Mouse (Mus musculus): ENCODE data around the gene Ank3.

Ank3 gene

DNA sequence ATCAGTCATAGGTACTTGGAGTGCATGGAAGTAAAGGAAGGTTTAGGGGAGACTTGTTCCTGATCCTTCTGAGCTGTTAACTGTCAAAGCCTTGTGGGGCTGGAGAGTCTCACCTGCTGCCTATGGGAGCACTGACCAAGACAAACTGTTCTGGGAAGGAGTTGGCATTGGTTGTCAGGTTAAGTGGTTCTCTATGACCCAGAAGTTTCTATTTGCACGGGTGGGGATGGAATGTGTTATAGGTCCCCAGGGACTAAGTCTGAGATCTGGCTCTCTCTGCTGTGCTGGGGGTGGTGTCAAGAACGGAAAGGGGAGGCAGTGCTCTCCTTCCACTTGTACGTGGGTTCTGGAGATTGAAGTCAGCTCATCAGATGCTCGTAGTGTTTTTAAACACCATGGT is 6.9 kb downstream of the Ank3 start:
- no peak for DNase-seq (ENCODE audit: low read depth, low spot score)

DNA sequence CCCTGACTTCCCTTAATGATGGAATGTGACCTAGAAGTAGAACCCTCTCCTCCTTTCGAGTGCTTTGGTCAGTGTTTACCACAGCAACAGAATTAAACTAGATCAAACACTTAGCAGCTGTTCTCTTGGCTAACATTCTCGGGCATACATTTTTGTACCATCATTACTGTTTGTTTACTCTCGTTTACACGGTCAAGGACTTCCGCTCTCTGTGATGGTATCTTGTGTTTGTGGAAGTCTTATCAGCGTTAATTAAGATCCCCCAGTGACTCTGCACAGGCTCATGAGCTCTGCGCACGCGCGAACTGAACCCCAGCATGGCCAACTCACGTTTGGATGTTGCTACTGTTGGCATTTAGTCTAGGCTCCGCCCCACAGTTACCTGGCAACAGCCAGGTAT is 16.3 kb downstream of the Ank3 start:
- no peak for DNase-seq (ENCODE audit: low read depth, low spot score)

DNA sequence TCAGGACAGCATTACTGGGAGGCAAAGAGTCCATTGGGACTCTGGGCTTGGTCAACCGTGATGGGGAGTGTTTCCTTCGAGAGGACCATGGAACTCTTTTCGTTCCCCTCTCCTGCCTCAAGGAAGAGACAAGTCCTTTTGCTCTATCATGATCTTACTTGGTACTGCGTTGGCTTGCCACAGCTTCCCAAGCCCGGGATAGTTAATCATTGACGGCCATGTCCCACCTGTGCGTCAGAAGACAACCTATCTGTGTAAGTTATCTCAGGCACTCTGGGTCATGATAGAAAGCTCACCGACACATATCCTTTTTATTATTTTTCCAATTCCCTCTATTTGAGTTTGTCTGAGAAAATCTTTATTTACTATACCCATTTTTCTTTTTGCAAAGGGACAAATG is 20.1 kb downstream of the Ank3 start:
- DNase-seq (ENCODE audit: low read depth, low spot score), result no peak

DNA sequence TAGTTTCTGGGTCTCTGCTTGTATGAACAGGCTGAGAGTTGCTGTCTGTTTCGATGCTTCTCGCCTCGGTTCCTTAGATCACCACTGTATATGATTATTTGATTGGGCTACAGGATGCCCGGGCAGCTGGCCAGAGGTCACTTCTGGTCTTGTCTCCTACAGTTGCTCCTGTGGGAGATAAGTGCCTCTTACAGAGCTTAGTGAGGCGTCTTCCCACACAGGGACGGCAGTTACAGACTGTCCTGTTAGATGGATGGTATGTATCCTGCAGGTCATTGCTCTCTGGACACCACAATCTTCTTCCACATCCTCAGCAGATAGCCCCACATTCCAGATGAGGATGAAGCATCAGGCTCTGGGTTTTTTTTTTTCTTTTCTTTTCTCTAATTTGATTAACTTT is 21.7 kb downstream of the Ank3 start:
- DNase-seq (ENCODE audit: low read depth, low spot score), result no peak

DNA sequence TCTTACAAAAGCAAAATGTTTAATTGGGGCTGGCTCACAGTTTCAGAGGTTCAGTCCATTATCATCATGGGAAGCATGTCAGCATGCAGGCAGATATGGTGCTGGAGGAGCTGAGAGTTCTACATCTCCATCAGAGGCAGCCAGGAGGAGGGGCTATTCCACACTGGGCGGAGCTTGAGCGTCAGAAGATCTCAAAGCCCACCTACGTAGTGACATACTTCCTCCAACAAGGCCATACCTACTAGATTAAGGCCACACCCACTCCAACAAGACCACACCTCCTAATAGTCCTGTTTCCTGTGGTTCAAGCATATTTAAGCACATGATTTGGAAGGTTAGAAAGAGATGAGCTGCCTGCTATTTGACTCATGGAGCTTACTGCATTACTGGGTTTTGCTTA is 25.5 kb downstream of the Ank3 start:
- no peak for DNase-seq (ENCODE audit: low read depth, low spot score)

DNA sequence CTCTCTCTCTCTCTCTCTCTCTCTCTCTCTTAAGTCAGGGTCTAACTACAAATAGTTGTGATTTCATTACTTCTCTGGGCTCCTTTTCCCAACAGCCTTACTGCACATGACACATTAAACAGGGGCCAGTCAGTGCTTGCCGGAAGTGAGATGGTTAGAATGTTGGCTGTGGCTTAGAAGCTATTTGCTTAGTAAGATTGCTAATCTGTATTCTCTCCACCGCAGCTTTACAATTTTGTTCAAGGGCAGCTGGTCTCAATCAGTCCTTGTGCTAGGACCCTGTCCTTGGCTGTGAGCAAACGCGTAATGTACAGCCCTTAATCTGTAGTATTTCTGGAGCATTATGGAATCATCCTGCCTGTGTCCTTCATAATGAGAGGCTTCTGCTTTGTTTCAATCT is 31.6 kb downstream of the Ank3 start:
- DNase-seq (ENCODE audit: low read depth, low spot score), result no peak

DNA sequence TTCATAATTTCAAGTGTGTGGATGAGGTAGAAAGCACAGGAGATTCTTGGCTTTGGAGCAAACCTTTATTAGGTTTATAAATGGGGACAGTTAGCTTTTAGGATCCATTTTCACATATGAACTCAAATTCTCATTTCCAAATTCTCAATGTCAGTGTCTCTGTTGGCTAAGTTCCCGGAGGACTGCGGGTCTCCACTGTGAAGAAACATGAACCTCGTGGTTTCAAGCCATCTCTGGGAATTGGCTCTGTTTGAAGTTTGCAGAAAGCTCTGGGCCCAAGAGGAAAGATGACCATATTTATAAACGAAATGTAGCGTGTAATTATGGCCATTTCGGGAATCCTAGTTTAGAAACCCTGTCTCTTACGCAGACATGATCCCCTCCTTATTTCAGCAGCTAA is 32.5 kb downstream of the Ank3 start:
- no peak for DNase-seq (ENCODE audit: low read depth, low spot score)

DNA sequence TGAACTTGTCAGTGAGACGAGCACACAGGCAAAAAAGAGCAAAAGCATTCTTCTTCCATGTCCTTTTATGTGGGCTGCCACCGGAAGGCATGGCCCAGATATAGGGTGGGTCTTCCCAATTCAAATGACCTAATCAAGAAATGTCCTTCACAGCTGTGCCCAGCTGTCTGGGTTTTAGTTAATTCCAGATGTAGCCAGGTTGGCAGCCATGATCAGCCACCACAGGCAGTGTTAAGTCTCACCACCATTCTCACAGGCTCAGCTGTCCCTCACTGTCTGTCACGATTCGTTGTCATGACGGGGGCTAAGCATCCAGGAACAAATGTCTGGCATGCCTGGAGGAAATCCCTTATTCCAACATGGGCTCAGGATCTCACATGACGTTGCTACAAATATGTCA is 36.6 kb downstream of the Ank3 start:
- DNase-seq (ENCODE audit: low read depth, low spot score), result no peak

DNA sequence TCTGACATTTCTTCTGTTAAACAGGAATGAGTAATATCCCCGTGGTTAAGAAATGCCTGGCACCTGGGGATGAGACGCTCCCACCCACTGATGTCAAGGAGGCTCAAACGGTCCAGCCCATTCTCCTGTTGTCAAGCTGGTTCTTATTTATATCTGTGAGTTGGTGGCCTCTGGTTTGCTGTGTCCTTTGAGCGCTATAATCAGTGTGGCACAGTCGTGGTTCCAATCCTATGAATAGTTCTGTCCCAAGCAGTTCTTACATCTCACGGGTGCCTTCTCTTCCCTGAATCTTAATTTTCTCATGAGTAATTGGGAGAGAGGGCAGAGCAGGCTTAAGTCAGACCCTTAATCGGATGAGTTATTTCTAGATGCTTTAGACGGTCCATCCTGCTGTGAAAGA is 40.9 kb downstream of the Ank3 start:
- DNase-seq (ENCODE audit: low read depth, low spot score), result no peak

DNA sequence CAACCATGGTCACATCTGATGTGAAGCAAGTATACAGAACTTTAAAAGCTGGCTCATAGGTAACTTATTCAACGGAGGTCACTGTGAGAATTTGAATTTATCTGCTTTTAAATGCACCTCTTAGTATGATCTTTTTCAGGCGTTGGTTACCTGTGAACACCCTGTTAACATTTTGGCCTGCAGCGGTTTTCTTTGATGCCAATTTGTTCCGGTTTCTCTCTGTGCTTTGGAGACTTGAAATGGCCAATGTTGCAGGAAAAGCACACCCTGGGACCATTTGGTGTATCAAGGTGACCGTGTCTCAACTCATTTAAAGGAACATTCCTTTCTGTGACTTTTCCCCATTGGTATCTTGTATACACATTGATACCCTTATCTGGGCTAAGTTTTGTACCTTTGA is 46.0 kb downstream of the Ank3 start:
- no peak for DNase-seq (ENCODE audit: low read depth, low spot score)

DNA sequence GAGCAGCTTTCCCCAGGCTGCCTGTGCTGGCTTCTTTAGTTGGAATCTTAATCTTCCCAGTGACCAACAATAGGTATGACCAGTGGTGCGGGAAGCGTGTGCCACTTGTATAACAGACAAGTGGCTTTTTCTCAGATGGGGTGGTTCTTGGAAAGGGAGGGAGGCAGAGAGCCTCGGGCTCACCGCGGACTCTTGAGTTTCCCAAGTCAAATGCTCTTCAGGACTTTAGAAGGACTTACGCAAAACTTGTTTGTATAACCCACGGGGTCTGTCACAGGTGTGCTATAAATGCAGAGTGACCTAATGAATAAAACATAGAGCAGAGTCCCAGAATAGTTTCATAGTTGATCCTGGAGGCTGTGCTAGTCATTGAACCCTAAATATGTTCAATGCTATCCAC is 47.4 kb downstream of the Ank3 start:
- no peak for DNase-seq (ENCODE audit: low read depth, low spot score)

DNA sequence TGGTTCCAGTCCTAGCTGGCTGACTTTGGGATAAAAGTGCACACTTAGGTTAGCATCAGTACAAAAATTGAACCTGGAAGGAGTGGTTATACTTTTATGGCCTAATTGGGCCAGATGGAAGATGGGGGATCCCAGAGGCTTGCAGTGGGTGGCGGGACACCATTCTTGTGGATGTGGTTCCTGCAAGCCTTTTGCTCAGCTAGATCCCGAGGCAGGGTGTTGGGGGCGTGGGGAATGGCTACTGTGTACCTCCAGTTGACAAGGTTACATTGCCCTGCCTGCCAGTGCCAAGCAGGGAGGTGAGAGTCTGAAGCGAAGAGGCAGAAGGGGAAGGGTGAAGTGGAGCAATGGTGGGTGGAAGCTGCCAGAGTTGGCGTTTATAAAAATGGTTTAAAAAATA is 48.0 kb downstream of the Ank3 start:
- DNase-seq (ENCODE audit: low read depth, low spot score), result no peak

DNA sequence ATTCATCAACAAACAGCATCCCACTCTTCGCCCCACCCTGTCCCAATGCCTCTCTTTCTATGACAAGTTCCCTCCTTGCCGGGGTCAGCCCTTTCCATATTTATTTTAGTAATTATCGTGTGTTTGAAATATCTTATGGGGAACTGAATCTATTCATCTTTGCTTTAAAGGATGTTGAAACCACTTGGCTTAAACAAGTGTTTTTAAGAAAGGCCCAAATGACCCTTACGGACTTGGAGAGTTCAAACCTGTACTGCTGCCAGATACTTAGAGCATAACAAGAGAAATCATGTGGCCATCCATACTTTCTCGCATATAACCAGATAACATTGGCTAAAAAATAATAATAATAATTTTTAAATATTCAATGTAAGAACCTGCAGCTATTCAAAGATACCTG is 48.7 kb downstream of the Ank3 start:
- no peak for DNase-seq (ENCODE audit: low read depth, low spot score)

DNA sequence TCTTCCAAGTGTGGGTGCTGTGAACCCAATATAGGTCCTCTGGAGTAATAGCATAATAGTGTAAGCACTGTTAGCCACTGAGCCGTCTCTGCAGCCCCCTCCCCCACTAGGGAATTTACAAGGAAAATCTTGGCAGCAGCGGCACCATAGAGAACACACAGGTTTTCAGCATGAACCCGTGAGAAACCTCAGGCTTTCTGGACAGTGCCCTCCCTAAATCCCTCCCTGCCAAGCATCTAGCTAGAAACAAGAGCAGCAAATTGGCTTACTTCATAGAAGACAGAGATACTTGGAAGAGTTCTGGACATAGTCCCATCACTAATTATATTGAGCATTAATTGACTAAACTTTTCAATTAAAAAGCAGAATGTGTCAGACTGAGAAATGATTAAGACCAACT is 49.6 kb downstream of the Ank3 start:
- no peak for DNase-seq (ENCODE audit: low read depth, low spot score)

DNA sequence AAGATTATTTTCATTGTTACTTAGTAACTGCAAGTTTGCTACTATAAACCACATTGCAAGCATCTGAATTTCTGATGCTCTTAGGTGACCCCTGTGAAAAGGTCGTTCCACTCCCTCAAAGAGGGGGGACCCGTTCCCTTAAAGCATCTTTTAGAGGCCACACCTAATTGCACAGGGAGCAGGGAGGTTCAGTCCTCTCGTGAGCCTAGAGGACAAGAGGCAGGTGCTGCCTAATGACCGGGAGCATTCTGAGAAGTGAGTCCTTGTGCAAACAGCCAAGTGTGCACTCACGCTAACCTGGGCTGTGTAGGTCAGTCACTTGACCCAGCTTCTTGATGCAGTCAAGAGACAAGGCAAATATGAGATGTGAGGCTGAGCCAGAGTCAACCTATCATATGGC is 52.4 kb downstream of the Ank3 start:
- DNase-seq (ENCODE audit: low read depth, low spot score), result no peak

DNA sequence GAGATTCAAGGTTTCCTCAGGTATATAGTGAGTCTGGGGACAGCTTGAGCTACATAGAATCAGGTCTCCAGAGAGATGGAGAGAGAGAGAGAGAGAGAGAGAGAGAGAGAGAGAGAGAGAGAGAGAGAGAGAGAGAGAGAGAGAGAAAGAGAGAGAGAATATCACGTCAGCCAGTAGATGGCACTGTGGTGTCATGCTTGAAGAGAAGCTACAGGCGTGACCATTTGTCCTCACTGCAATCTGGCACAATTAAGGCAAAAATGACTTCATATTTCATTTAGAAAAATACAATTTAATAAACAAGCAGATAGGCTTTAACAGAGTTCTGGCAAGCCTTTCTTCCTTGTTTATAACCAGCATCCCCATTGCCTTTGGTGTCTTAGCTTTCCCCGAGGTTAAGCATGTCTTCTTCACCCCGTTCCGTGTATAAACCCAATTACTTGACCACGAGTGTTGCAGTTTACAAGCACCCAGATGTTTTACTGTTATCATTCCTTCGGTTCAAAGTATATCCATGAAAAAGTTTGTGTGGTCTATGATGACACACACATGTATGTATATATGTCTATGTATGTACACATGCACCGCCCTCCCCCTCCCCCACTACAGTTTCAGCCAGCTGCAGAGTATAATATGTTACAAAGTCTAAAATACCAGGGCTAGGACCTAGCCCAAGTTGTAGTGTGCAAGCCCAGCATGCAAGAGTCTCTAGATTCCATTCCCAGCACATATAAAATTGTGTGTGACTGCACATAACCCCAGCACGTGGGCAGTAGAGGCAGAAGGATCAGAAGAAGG is 53.8 kb downstream of the Ank3 start:
- DNase-seq (ENCODE audit: low read depth, low spot score), result peak; percentile 67

DNA sequence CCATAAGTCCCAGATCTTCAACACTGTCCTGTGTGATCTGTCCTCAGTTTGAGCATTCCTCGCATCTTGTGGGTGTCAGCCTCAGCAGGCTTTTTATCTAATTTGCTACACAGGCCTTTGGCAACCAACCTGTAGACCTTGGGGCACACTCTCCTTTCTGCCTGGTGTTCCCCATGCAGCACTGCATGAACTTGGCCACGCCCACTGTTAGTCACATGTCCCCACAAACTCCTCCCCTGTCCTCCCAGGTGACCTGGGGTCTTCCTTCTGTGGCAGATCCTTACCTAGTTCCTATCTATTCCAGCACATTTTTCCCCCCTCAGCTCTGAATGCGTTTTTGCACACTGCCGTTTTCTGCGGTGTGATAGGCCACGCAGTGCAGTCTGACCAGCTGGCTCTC is 55.0 kb downstream of the Ank3 start:
- DNase-seq (ENCODE audit: low read depth, low spot score), result no peak

DNA sequence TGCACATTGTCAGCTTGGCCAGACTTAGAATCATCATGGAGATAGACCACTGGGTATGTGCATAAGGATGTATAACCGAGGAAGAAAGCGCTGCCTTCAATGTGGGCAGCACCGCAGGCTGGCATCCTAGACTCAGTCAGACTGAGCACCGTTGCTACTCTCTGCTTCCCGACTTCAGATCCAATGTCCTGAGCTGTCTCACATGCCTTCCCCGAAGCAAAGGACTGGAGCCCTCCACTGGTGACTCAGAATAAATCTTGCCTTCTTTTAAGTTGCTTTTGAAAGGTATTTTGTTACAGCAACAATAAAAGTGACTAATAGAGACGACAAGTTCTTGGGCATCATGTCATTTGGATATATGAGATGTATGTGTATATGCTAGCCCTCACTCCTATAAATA is 55.9 kb downstream of the Ank3 start:
- no peak for DNase-seq (ENCODE audit: low read depth, low spot score)

DNA sequence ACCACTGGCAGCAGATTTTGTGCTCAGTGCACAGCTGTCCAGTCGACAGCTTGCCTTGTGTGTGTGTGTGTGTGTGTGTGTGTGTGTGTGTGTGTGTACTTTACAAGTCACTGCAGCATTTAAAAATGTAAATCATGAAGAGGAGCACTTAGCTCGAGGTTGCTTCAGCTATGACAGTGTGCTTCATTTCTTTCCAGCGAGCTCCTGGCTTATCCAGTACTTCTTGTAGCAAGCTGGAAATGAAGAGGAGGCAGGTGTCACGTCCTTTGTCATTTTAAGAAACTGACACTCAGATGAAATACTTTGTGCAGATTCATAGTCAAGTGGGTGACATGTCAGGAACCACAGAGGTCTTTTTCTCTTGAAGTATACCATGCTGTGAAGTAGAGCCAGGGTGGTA is 66.3 kb downstream of the Ank3 start:
- DNase-seq (ENCODE audit: low read depth, low spot score), result no peak

DNA sequence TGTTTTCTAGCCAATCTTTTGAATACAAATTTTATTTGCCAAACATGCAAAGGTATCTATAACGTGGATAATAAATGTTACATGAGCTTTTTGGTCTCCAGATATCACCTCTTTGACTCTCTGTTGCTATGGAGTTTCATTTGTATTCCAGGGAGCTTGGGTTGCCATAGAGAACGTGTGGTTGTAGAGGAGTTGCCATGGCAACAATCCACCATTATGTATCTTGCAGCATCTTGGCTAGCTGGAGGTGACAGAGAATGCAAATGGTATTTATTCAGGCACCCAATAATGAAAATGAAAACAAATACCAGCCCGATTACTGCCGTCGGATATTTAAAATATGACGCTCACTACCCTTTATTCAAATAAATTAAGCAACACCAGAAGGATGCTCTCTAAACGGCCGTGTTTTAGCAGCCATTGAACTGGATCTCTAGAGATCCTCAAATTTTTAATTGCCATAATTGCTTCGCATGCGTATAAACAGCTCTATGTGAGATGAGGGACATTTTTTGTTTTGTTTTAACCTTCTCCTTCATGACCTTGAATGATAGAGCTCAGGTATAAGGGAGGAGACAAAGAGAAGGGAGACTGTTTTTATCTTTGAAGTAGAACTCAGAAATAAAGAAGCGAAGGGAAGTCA is 67.1 kb downstream of the Ank3 start:
- peak; percentile 29 for DNase-seq (ENCODE audit: low read depth, low spot score)

DNA sequence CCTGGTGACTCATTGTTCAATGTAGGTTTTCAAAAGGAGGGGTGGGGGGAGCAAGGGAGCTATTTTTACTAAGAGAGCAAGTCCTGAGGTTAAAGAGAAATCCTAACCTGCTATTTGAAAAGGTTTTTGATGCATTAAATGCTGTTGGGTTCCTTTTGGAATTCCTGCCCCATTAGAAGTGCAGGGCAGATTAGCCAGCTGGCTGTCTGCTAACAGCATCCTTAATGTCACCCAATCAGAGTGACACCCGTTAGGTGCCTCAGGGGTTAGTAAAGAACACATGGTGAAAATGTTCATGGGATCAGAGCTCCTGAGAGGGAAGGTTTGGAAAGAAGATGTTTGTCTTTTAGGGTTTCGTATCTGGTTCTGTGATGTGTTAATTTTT is 67.6 kb downstream of the Ank3 start:
- no peak for DNase-seq (ENCODE audit: low read depth, low spot score)

DNA sequence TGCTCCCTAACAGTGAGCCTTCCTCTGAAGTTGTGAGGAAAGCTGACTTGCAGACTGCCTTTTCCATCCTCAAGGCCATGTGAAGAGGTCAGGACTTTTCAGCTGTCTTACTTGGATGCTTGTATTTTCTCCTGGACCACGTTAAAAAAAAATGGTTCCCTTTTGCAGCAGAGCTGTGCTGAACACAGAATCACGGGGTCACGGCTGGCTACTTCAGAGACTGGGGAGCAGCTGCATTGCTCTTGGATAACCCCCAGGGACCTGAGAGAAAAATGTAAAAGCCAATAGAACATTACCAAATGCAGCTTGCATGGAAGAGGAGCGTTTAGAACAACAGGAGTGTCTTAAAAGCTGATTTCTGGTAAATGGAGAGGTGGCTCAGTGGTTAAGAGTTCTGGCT is 68.0 kb downstream of the Ank3 start:
- DNase-seq (ENCODE audit: low read depth, low spot score), result no peak

DNA sequence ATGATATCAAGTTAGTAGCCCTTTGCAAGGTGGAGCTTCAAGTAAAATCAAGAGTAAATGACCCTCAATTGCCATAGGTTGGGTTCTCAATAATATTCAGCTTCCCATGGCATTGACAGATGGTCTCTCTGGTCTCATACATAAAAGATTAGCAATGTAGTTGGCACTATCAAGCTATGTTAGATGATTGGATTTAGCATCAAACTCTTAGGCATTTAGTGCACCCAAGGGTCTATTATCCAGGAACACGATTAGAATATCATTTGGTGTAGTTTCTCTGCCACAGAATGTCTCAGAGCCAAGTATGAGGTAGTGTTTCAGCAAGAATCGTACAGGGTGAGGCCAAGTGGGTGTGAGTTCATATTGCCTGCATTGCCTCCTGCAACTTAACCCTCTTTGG is 68.6 kb downstream of the Ank3 start:
- no peak for DNase-seq (ENCODE audit: low read depth, low spot score)

DNA sequence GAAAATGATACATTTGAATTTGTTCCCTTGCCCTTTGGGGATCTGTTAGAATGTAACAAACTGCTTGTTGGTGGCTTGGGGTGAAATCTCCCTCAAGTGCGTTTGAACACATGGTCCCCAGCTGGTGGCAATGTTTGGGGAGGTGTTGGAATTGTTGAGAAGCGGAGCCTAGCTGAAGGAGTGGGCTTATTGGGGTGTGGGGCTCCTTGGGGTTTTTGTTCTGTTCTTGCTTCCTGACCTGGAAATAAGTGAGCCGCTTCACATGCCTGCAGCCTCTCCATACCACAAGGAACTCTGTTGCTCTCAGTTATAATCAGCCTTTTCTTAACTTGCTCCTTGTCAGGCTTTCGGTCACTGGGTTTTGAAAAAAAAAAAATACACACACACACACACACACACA is 73.3 kb downstream of the Ank3 start:
- DNase-seq (ENCODE audit: low read depth, low spot score), result no peak

All from forelimb bud, embryonic 11.5 days (tissue).